Mouse (Mus musculus): ENCODE measurements around the gene Wdr45b. TPM values are rescaled to one million over a fixed set of nuclear protein-coding genes. Genes with fewer than 3 reads are reported as not detected.

The Wdr45b gene
- 101 and 105 TPM in 2 replicates for polyA plus RNA-seq (2014; fragmentation: Nextera tagmentation; extraction: Ambion mirVana)

DNA sequence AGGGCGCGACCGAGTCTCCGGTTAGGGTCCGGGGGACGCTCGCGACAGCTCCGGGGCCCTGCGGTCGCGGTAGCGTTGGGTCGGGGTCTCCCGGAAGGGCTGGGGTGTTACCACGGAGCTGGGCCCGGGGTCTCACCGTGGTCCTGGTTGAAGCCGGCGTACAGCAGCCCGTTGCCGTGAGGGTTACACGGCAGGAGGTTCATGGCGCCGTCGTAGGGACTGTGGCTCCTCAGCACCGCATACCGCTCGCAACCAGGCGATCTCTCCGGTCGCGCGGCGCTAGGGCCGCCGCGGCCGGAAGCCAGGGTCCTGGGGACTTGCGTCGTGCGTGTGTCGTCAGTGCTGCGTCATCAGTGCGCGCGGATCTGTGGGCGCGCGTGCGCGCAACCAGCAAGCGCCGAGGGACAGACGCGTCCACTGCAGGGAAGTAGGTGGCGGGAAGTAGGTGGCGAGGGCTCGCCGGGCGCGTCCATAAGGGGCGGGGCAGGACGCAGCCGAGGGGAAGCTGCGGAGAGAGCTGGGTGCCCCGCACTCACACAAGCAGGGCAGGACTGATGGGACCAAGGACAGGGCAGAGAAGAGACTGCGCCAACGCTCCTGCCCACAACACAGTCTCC, at the start of gene Wdr45b:
Gene Wdr45b (minus strand): TSS at position 355 of the 617 bp plus-strand sequence.
- peak within 1 kb of the TSS; percentile 97 for H3K4me2 ChIP-seq (ENCODE audit: low read length)
- DNase-seq (ENCODE audit: low spot score): peak; percentile 98
- peak within 1 kb of the TSS; percentile 83 for H3K27ac ChIP-seq (ENCODE audit: low read depth)
- peaks cover 14% of the 10 kb centered on the region for H3K4me1 ChIP-seq (replicated peaks; ENCODE audit: control insufficient read depth, insufficient read depth, low read length)
- H3K4me3 ChIP-seq (ENCODE audit: low read depth, low read length): peak within 1 kb of the TSS; percentile 95
- H3K36me3 ChIP-seq (ENCODE audit: control insufficient read depth, insufficient read depth, low read length): no peaks in the 10 kb centered on the region
- H3K27me3 ChIP-seq (replicated peaks; ENCODE audit: control insufficient read depth, insufficient read depth, low read length): no peaks in the 10 kb centered on the region
- peak within 1 kb of the TSS; percentile 95 for H3K9ac ChIP-seq (ENCODE audit: low read length)
- H3K9me3 ChIP-seq (ENCODE audit: control insufficient read depth, low read length): no peaks in the 10 kb centered on the region
- under 1% methylated on average over 69 of the region's 69 CpGs for WGBS
- ATAC-seq (replicated peaks; ENCODE audit: low FRiP score, low TSS enrichment, low read depth): peak; percentile 97

DNA sequence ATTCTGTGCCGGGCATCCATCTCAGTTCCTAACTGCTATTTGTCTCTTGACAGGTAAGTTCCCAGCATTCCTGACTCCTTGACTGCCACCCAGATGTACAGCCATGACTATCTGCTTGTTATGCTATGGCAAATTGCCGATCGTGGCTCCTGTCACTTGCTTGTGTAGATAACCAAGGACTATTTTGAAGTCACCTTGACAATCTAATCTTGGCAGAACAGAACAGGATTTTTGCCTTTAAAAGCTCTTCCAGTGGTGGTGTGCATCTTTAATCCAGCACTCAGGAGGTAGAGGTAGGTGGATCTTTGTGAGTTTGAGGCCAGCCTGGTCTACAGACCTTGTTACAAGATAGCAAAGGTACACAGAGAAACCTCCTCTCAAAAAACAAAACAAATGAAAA, 38.2 kb upstream of the Wdr45b start:
- WGBS: 86% methylated on average over 3 of the region's 3 CpGs
- Histone ChIP-seq H3K4me2 (ENCODE audit: low read length) (no peak overlapping the region), H3K9ac (ENCODE audit: low read length) (no peak overlapping the region), H3K27ac (ENCODE audit: low read depth) (no peak overlapping the region), H3K9me3 (ENCODE audit: control insufficient read depth, low read length) (no peaks in the 10 kb centered on the region), H3K4me1 (replicated peaks; ENCODE audit: control insufficient read depth, insufficient read depth, low read length) (no peaks in the 10 kb centered on the region), H3K36me3 (ENCODE audit: control insufficient read depth, insufficient read depth, low read length) (no peaks in the 10 kb centered on the region), H3K4me3 (ENCODE audit: low read depth, low read length) (no peak overlapping the region), H3K27me3 (replicated peaks; ENCODE audit: control insufficient read depth, insufficient read depth, low read length) (no peaks in the 10 kb centered on the region)
- ATAC-seq (replicated peaks; ENCODE audit: low FRiP score, low TSS enrichment, low read depth) (no peak), DNase-seq (ENCODE audit: low spot score) (no peak)

DNA sequence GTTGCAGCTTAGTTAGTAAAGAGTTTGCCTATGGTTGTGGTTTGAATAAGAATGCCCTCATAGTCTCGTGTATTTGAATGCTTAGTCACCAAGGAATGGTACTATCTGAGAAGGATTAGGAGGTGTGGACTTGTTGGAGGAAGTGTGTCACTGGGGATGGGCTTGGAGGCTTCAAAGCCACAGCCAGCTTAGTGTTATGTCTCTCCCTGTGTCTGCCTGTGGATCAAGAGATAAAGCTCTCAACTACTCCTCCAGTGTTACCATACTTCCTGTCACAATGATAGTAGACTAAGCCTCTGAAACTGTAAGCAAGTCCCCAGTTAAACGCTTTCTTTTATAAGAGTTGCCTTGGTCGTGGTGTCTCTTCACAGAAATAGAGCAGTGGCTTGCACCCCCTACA, 36.5 kb upstream of the Wdr45b start:
- no peak overlapping the region for H3K9ac ChIP-seq (ENCODE audit: low read length)
- H3K9me3 ChIP-seq (ENCODE audit: control insufficient read depth, low read length): no peaks in the 10 kb centered on the region
- 0 out of 2 replicates have a peak, but pooled peaks cover 3% of the 10 kb centered on the region for H3K27me3 ChIP-seq (replicated peaks; ENCODE audit: control insufficient read depth, insufficient read depth, low read length)
- H3K4me2 ChIP-seq (ENCODE audit: low read length): no peak overlapping the region
- no peaks in the 10 kb centered on the region for H3K36me3 ChIP-seq (ENCODE audit: control insufficient read depth, insufficient read depth, low read length)
- no peak overlapping the region for H3K27ac ChIP-seq (ENCODE audit: low read depth)
- no peak for ATAC-seq (replicated peaks; ENCODE audit: low FRiP score, low TSS enrichment, low read depth)
- 69% methylated on average over 3 of the region's 3 CpGs for WGBS
- no peak overlapping the region for H3K4me3 ChIP-seq (ENCODE audit: low read depth, low read length)
- H3K4me1 ChIP-seq (replicated peaks; ENCODE audit: control insufficient read depth, insufficient read depth, low read length): no peaks in the 10 kb centered on the region
- DNase-seq (ENCODE audit: low spot score): no peak

DNA sequence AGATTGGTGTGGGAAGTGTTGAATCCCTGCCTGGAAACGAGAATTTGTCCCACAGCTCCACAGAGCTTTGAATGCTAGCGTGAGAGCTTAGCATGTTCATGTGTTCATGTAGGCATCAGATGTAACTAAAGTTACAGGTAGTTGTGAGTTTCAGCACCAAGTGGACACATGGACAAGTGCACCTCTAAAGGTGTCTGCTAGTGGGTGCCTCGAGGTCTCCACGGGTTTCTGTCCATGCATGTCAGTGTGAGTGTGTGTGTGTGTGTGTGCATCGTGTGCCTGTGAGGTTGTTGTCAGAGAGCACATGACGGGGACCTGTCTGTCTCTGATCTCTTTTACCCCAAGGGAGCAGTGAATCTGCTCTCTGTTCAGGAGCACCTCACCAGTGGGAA, 34.3 kb upstream of the Wdr45b start:
- H3K9ac ChIP-seq (ENCODE audit: low read length): no peak overlapping the region

DNA sequence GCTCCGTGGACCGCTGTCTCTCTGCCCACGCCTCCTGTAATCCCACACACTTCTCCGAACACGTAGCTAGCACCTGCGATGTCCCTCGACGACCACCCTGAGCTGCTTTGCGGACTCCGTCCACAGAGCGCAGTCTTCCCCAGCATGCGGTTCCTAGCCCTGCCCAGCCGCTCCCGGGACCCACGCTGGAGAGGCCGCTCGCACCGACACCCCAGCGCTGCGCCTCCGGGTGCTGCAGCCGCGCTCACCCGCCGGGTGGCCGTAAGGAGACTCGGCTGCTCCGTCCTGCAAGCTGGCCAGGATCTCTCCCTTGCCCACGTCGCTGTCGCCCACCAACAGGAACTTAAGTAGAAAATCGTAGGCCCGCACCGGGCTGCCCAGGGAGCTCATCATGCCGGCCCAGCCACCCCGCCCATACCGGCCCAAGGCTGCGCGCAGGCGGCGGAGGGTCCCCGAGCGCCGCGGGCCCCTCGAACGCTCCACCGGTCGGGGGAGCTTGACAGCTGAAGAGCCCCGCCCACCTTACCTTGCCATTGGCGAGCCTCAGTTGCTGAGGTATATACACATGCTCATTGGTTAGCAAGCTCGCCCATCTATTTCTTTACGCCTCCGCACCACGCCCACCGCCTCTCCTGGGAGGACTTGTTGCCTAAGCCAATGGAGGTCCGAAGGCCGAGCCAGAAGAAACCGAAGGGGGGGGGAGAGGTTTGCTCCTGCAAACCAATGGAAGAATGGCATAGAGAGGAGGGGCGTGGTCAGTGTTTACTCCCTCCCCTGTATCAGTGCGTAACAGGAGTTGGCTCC, 33.7 kb upstream of the Wdr45b start, which contains the start of gene Rab40b:
Gene Rab40b (minus strand): TSS at position 502 of the 804 bp plus-strand sequence.
- no peak within 1 kb of the TSS for H3K27ac ChIP-seq (ENCODE audit: low read depth)
- peak; percentile 100 for ATAC-seq (replicated peaks; ENCODE audit: low FRiP score, low TSS enrichment, low read depth)

More for the DNA sequence above, 34.3 kb upstream of the Wdr45b start:
- H3K4me1 ChIP-seq (replicated peaks; ENCODE audit: control insufficient read depth, insufficient read depth, low read length): no peaks in the 10 kb centered on the region
- 0 out of 2 replicates have a peak, but pooled peaks cover 3% of the 10 kb centered on the region for H3K27me3 ChIP-seq (replicated peaks; ENCODE audit: control insufficient read depth, insufficient read depth, low read length)
- H3K27ac ChIP-seq (ENCODE audit: low read depth): no peak overlapping the region
- H3K9me3 ChIP-seq (ENCODE audit: control insufficient read depth, low read length): no peaks in the 10 kb centered on the region
- DNase-seq (ENCODE audit: low spot score) (no peak), ATAC-seq (replicated peaks; ENCODE audit: low FRiP score, low TSS enrichment, low read depth) (peak; percentile 29)
- peak overlapping the region; percentile 70 for H3K4me3 ChIP-seq (ENCODE audit: low read depth, low read length)
- WGBS: 11% methylated on average over 6 of the region's 6 CpGs
- peak overlapping the region; percentile 78 for H3K4me2 ChIP-seq (ENCODE audit: low read length)
- H3K36me3 ChIP-seq (ENCODE audit: control insufficient read depth, insufficient read depth, low read length): no peaks in the 10 kb centered on the region

DNA sequence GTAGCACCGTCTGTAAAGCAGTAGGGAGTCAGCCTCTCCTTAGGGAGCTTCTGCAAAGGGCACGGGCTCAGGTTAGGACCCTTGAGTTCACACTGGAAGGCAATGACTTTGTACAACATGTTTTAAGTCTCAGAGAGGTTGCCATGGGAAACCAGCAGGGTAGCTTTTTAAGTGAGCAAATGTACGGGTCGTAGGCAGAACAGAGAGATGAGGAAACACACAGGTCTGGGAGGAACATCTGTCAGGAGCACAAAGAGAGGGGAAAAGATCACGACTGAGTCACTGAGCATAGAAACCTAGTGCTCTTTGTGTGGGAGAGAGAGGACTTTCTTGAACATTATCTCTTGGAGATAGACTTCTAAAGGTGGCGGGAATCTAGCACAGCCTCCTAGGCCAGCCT, 26.0 kb upstream of the Wdr45b start:
- ATAC-seq (replicated peaks; ENCODE audit: low FRiP score, low TSS enrichment, low read depth) (no peak), DNase-seq (ENCODE audit: low spot score) (no peak)
- WGBS: 60% methylated on average over 6 of the region's 6 CpGs
- Histone ChIP-seq H3K4me2 (ENCODE audit: low read length) (no peak overlapping the region), H3K4me3 (ENCODE audit: low read depth, low read length) (no peak overlapping the region), H3K27me3 (replicated peaks; ENCODE audit: control insufficient read depth, insufficient read depth, low read length) (no peaks in the 10 kb centered on the region), H3K9me3 (ENCODE audit: control insufficient read depth, low read length) (no peaks in the 10 kb centered on the region; the same call in 1 of the 2 replicates), H3K9ac (ENCODE audit: low read length) (no peak overlapping the region), H3K4me1 (replicated peaks; ENCODE audit: control insufficient read depth, insufficient read depth, low read length) (no peaks in the 10 kb centered on the region), H3K27ac (ENCODE audit: low read depth) (no peak overlapping the region), H3K36me3 (ENCODE audit: control insufficient read depth, insufficient read depth, low read length) (no peaks in the 10 kb centered on the region)

More for the DNA sequence above, 33.7 kb upstream of the Wdr45b start, which contains the start of gene Rab40b:
- peak; percentile 91 for DNase-seq (ENCODE audit: low spot score)
- WGBS: under 1% methylated on average over 61 of the region's 61 CpGs
- Histone ChIP-seq H3K4me1 (replicated peaks; ENCODE audit: control insufficient read depth, insufficient read depth, low read length) (no peaks in the 10 kb centered on the region), H3K4me2 (ENCODE audit: low read length) (peak within 1 kb of the TSS; percentile 78), H3K36me3 (ENCODE audit: control insufficient read depth, insufficient read depth, low read length) (no peaks in the 10 kb centered on the region), H3K9ac (ENCODE audit: low read length) (peak within 1 kb of the TSS; percentile 51), H3K4me3 (ENCODE audit: low read depth, low read length) (peak within 1 kb of the TSS; percentile 70), H3K27me3 (replicated peaks; ENCODE audit: control insufficient read depth, insufficient read depth, low read length) (0 out of 2 replicates have a peak, but pooled peaks cover 3% of the 10 kb centered on the region), H3K9me3 (ENCODE audit: control insufficient read depth, low read length) (no peaks in the 10 kb centered on the region)

DNA sequence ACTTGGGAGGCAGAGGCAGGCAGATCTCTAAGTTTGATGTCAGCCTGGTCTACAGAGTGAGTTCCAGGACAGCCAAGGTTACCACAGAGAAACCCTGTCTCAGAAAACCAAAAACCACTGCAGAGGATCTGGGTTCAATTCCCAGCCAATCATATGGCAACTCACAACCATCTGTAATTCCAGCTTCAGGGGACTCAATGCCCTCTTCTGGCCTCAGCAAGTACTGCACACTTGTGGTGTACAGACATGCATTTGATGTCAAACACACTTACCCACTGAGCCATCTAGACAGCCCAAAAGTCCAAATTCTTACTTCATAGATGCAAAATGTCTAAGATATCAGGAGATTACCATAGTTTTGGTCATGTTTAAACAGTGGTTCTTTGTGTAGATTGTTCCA, 24.4 kb upstream of the Wdr45b start:
- no peak for DNase-seq (ENCODE audit: low spot score)
- no peaks in the 10 kb centered on the region for H3K27me3 ChIP-seq (replicated peaks; ENCODE audit: control insufficient read depth, insufficient read depth, low read length)
- H3K36me3 ChIP-seq (ENCODE audit: control insufficient read depth, insufficient read depth, low read length): no peaks in the 10 kb centered on the region
- no peak overlapping the region for H3K4me2 ChIP-seq (ENCODE audit: low read length)
- H3K4me1 ChIP-seq (replicated peaks; ENCODE audit: control insufficient read depth, insufficient read depth, low read length): no peaks in the 10 kb centered on the region
- no peak overlapping the region for H3K9ac ChIP-seq (ENCODE audit: low read length)
- no peaks in the 10 kb centered on the region; the same call in 1 of the 2 replicates for H3K9me3 ChIP-seq (ENCODE audit: control insufficient read depth, low read length)
- H3K27ac ChIP-seq (ENCODE audit: low read depth): no peak overlapping the region
- no peak for ATAC-seq (replicated peaks; ENCODE audit: low FRiP score, low TSS enrichment, low read depth)
- no peak overlapping the region for H3K4me3 ChIP-seq (ENCODE audit: low read depth, low read length)

DNA sequence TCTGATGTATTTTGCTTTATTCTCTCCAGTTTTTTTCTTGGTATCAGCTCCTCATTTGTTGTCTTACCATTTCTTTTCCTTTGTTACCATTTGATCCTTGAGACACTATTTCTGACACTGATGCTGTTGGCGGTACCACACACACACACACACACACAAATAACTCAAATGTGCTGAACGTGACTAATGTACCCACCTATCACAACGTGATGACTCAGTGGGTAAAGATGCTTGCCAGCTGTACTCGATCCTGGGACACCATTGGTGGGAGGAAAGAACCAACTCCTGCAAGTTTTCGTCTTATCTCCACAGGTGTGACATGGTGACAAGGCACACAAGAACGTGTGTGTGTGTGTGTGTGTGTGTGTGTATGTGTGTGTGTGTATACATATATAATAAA, 19.1 kb upstream of the Wdr45b start:
- no peak for ATAC-seq (replicated peaks; ENCODE audit: low FRiP score, low TSS enrichment, low read depth)
- no peak overlapping the region for H3K27ac ChIP-seq (ENCODE audit: low read depth)
- no peak overlapping the region for H3K4me3 ChIP-seq (ENCODE audit: low read depth, low read length)
- no peaks in the 10 kb centered on the region for H3K9me3 ChIP-seq (ENCODE audit: control insufficient read depth, low read length)
- H3K36me3 ChIP-seq (ENCODE audit: control insufficient read depth, insufficient read depth, low read length): no peaks in the 10 kb centered on the region
- no peaks in the 10 kb centered on the region for H3K4me1 ChIP-seq (replicated peaks; ENCODE audit: control insufficient read depth, insufficient read depth, low read length)
- no peak overlapping the region for H3K4me2 ChIP-seq (ENCODE audit: low read length)
- DNase-seq (ENCODE audit: low spot score): no peak
- H3K27me3 ChIP-seq (replicated peaks; ENCODE audit: control insufficient read depth, insufficient read depth, low read length): no peaks in the 10 kb centered on the region
- no peak overlapping the region for H3K9ac ChIP-seq (ENCODE audit: low read length)
- WGBS: 63% methylated on average over 6 of the region's 6 CpGs

Data from intestine, embryonic 14.5 days (tissue).